Mouse (Mus musculus): ENCODE results near the gene St7. TPM values are rescaled to one million over a fixed set of nuclear protein-coding genes. Genes with fewer than 3 reads are reported as not detected.

The St7 gene
- polyA plus RNA-seq, 1 experiment = 14.3 TPM

- no peak for TF ChIP-seq POLR2A (IDR thresholded peaks at IDR 0.05; ENCODE audit: low read depth, low read length)
- TF ChIP-seq CTCF (conservative IDR thresholded peaks at IDR 0.05; ENCODE audit: insufficient read depth, insufficient read length, low read depth, low read length) = no peak
- WGBS = 78% methylated on average over 5 of the region's 5 CpGs
- no peaks in the 10 kb centered on the region for H3K36me3 ChIP-seq (ENCODE audit: control insufficient read depth, insufficient read depth, low read length)
These were observed 285.6 kb downstream of the St7 start for GRCm38 (mm10) chr6:17978324-17978723.

GRCm38 (mm10) chr6:17978881-17979280 is 286.1 kb downstream of the St7 start:
- H3K27ac ChIP-seq (ENCODE audit: insufficient read depth, low read depth, low read length) = no peak overlapping the region
- no peaks in the 10 kb centered on the region for H3K4me1 ChIP-seq (ENCODE audit: control insufficient read depth, insufficient read depth, low read length)
- DNase-seq = no peak
- no peaks in the 10 kb centered on the region for H3K27me3 ChIP-seq (replicated peaks; ENCODE audit: control insufficient read depth, insufficient read depth, low read length)
- no peaks in the 10 kb centered on the region for H3K36me3 ChIP-seq (ENCODE audit: control insufficient read depth, insufficient read depth, low read length)
- TF ChIP-seq CTCF (conservative IDR thresholded peaks at IDR 0.05; ENCODE audit: insufficient read depth, insufficient read length, low read depth, low read length) (no peak), POLR2A (IDR thresholded peaks at IDR 0.05; ENCODE audit: low read depth, low read length) (no peak)
- 79% methylated on average over 3 of the region's 3 CpGs for WGBS
- H3K4me3 ChIP-seq (ENCODE audit: insufficient read depth, low read depth, low read length) = no peak overlapping the region

More at GRCm38 (mm10) chr6:17978324-17978723, 285.6 kb downstream of the St7 start:
- no peaks in the 10 kb centered on the region for H3K4me1 ChIP-seq (ENCODE audit: control insufficient read depth, insufficient read depth, low read length)
- H3K27me3 ChIP-seq (replicated peaks; ENCODE audit: control insufficient read depth, insufficient read depth, low read length) = no peaks in the 10 kb centered on the region
- DNase-seq = no peak
- H3K27ac ChIP-seq (ENCODE audit: insufficient read depth, low read depth, low read length) = no peak overlapping the region
- no peak overlapping the region for H3K4me3 ChIP-seq (ENCODE audit: insufficient read depth, low read depth, low read length)

GRCm38 (mm10) chr6:17979361-17979760 is 286.6 kb downstream of the St7 start:
- no peaks in the 10 kb centered on the region for H3K27me3 ChIP-seq (replicated peaks; ENCODE audit: control insufficient read depth, insufficient read depth, low read length)

GRCm38 (mm10) chr6:17990173-17991028 is 297.7 kb downstream of the St7 start:
- H3K4me1 ChIP-seq (ENCODE audit: control insufficient read depth, insufficient read depth, low read length) = no peaks in the 10 kb centered on the region
- 92% methylated on average over 9 of the region's 9 CpGs for WGBS
- no peak for DNase-seq
- TF ChIP-seq POLR2A (IDR thresholded peaks at IDR 0.05; ENCODE audit: low read depth, low read length) (no peak), CTCF (conservative IDR thresholded peaks at IDR 0.05; ENCODE audit: insufficient read depth, insufficient read length, low read depth, low read length) (no peak)
- no peaks in the 10 kb centered on the region for H3K27me3 ChIP-seq (replicated peaks; ENCODE audit: control insufficient read depth, insufficient read depth, low read length)
- no peaks in the 10 kb centered on the region for H3K36me3 ChIP-seq (ENCODE audit: control insufficient read depth, insufficient read depth, low read length)
- H3K27ac ChIP-seq (ENCODE audit: insufficient read depth, low read depth, low read length) = no peak overlapping the region
- no peak overlapping the region for H3K4me3 ChIP-seq (ENCODE audit: insufficient read depth, low read depth, low read length)

More at GRCm38 (mm10) chr6:17979361-17979760, 286.6 kb downstream of the St7 start:
- H3K36me3 ChIP-seq (ENCODE audit: control insufficient read depth, insufficient read depth, low read length) = no peaks in the 10 kb centered on the region
- no peak overlapping the region for H3K27ac ChIP-seq (ENCODE audit: insufficient read depth, low read depth, low read length)
- DNase-seq = no peak
- WGBS = 63% methylated on average over 1 of the region's 1 CpGs
- no peak overlapping the region for H3K4me3 ChIP-seq (ENCODE audit: insufficient read depth, low read depth, low read length)
- no peak for TF ChIP-seq CTCF (conservative IDR thresholded peaks at IDR 0.05; ENCODE audit: insufficient read depth, insufficient read length, low read depth, low read length)
- no peak for TF ChIP-seq POLR2A (IDR thresholded peaks at IDR 0.05; ENCODE audit: low read depth, low read length)
- H3K4me1 ChIP-seq (ENCODE audit: control insufficient read depth, insufficient read depth, low read length) = no peaks in the 10 kb centered on the region

GRCm38 (mm10) chr6:17991625-17992024 is 298.9 kb downstream of the St7 start:
- WGBS = 51% methylated on average over 7 of the region's 7 CpGs

More at GRCm38 (mm10) chr6:17991625-17992024, 298.9 kb downstream of the St7 start:
- H3K27ac ChIP-seq (ENCODE audit: insufficient read depth, low read depth, low read length) = no peak overlapping the region
- no peak overlapping the region for H3K4me3 ChIP-seq (ENCODE audit: insufficient read depth, low read depth, low read length)
- DNase-seq = peak; percentile 24
- H3K4me1 ChIP-seq (ENCODE audit: control insufficient read depth, insufficient read depth, low read length) = no peaks in the 10 kb centered on the region
- no peaks in the 10 kb centered on the region for H3K36me3 ChIP-seq (ENCODE audit: control insufficient read depth, insufficient read depth, low read length)
- H3K27me3 ChIP-seq (replicated peaks; ENCODE audit: control insufficient read depth, insufficient read depth, low read length) = no peaks in the 10 kb centered on the region
- TF ChIP-seq CTCF (conservative IDR thresholded peaks at IDR 0.05; ENCODE audit: insufficient read depth, insufficient read length, low read depth, low read length) (no peak), POLR2A (IDR thresholded peaks at IDR 0.05; ENCODE audit: low read depth, low read length) (no peak)

Other genes with a start within 250 kb of the St7 start
- gene Met, start 229.1 kb upstream of the St7 start, polyA plus RNA-seq (2012; rRNA removed) = 31.1 and 36.6 TPM in 2 replicates
- gene Capza2, start 56.7 kb upstream of the St7 start, polyA plus RNA-seq (2012; rRNA removed) = 13.8 and 24.3 TPM in 2 replicates

Measured in kidney, adult 2 months (tissue).